Mouse (Mus musculus): ENCODE measurements around the gene Spata5. TPM values are rescaled to one million over a fixed set of nuclear protein-coding genes. Genes with fewer than 3 reads are reported as not detected.
A peak's percentile ranks its signal among the peaks of the same experiment; 100 is the strongest.

The Spata5 gene
- polyA plus RNA-seq, 2 experiments: 9.6 to 40.2 TPM

DNA sequence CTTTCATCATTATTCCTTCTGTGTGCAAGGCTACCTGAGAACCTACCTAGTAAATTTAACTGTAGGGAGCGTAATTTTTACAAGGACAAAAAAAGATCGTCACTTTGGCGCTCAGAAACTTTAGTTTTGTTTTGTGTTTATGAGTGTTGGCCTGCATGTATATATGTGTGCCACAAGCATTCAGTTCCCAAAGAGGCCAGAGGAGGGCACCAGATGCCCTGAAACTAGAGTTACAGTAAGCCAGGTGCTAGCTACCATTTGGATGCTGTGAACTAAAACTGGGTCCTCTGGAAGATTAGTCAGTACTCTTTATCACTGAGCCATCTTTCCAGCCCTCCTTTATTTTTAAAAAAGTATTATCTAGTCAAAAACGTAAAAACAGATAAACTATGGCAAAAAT lies 189.2 kb downstream of the Spata5 start:
- DNase-seq (ENCODE audit: low spot score): no peak
- H3K9me3 ChIP-seq (ENCODE audit: control insufficient read depth, low read length): no peaks in the 10 kb centered on the region
- 87% methylated on average over 4 of the region's 4 CpGs for WGBS
- H3K4me3 ChIP-seq (replicated peaks; ENCODE audit: low read length): no peak overlapping the region
- no peak overlapping the region for H3K27ac ChIP-seq (replicated peaks; ENCODE audit: low read depth, low read length)
- H3K4me1 ChIP-seq (ENCODE audit: control insufficient read depth, insufficient read depth, low read length): no peaks in the 10 kb centered on the region
- no peak for TF ChIP-seq POLR2A (IDR thresholded peaks at IDR 0.05; ENCODE audit: borderline replicate concordance, extremely low read depth, insufficient read depth, insufficient read length)
- H3K9ac ChIP-seq (ENCODE audit: low read depth, low read length, severe bottlenecking): no peak overlapping the region
- H3K27me3 ChIP-seq (ENCODE audit: control insufficient read depth, insufficient read depth, low read length): no peaks in the 10 kb centered on the region
- no peak for ATAC-seq (ENCODE audit: low FRiP score, low read depth)
- no peaks in the 10 kb centered on the region for H3K36me3 ChIP-seq (ENCODE audit: control insufficient read depth, insufficient read depth, low read length)
- no peak overlapping the region for H3K4me2 ChIP-seq (replicated peaks; ENCODE audit: low read depth, low read length, severe bottlenecking)

DNA sequence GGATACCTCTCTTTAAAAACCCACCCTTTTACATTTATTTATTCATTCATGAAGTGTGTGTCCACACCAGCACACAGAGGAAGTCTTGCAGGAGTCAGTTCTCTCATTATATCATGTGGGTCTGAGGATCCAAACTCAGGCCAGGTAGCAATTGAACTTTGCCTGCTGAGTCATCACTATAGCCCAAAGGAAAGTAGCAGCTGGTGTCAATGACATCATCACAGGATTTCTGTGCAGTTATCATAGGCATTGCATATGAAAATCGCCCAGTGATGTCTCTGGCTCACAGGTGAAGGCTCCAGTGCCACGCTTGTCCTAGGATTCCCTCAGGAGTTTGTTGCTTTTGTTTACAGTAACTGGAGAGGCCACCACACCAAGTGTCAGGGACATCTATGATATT lies 191.0 kb downstream of the Spata5 start:
- Histone ChIP-seq H3K4me1 (ENCODE audit: control insufficient read depth, insufficient read depth, low read length) (no peaks in the 10 kb centered on the region; the same call in 1 of the 2 replicates), H3K4me2 (replicated peaks; ENCODE audit: low read depth, low read length, severe bottlenecking) (no peak overlapping the region), H3K27me3 (ENCODE audit: control insufficient read depth, insufficient read depth, low read length) (no peaks in the 10 kb centered on the region), H3K36me3 (ENCODE audit: control insufficient read depth, insufficient read depth, low read length) (no peaks in the 10 kb centered on the region), H3K9ac (ENCODE audit: low read depth, low read length, severe bottlenecking) (no peak overlapping the region), H3K9me3 (ENCODE audit: control insufficient read depth, low read length) (no peaks in the 10 kb centered on the region), H3K4me3 (replicated peaks; ENCODE audit: low read length) (no peak overlapping the region), H3K27ac (replicated peaks; ENCODE audit: low read depth, low read length) (no peak overlapping the region)
- ATAC-seq (ENCODE audit: low FRiP score, low read depth) (no peak), DNase-seq (ENCODE audit: low spot score) (no peak)
- WGBS: 85% methylated on average over 2 of the region's 2 CpGs
- no peak for TF ChIP-seq POLR2A (IDR thresholded peaks at IDR 0.05; ENCODE audit: borderline replicate concordance, extremely low read depth, insufficient read depth, insufficient read length)

GRCm38 (mm10) chr3:37613722-37614121 lies 194.0 kb downstream of the Spata5 start:
- Histone ChIP-seq H3K9ac (ENCODE audit: low read depth, low read length, severe bottlenecking) (no peak overlapping the region), H3K4me2 (replicated peaks; ENCODE audit: low read depth, low read length, severe bottlenecking) (no peak overlapping the region), H3K4me3 (replicated peaks; ENCODE audit: low read length) (no peak overlapping the region), H3K27me3 (ENCODE audit: control insufficient read depth, insufficient read depth, low read length) (no peaks in the 10 kb centered on the region), H3K9me3 (ENCODE audit: control insufficient read depth, low read length) (no peaks in the 10 kb centered on the region), H3K27ac (replicated peaks; ENCODE audit: low read depth, low read length) (no peak overlapping the region), H3K4me1 (ENCODE audit: control insufficient read depth, insufficient read depth, low read length) (peaks cover 5% of the 10 kb centered on the region; the same call in 1 of the 2 replicates), H3K36me3 (ENCODE audit: control insufficient read depth, insufficient read depth, low read length) (no peaks in the 10 kb centered on the region)
- DNase-seq (ENCODE audit: low spot score) (peak; percentile 28), ATAC-seq (ENCODE audit: low FRiP score, low read depth) (no peak)
- no peak for TF ChIP-seq POLR2A (IDR thresholded peaks at IDR 0.05; ENCODE audit: borderline replicate concordance, extremely low read depth, insufficient read depth, insufficient read length)
- 60% methylated on average over 10 of the region's 10 CpGs for WGBS

GRCm38 (mm10) chr3:37614878-37615650 lies 195.4 kb downstream of the Spata5 start:
- Histone ChIP-seq H3K27ac (replicated peaks; ENCODE audit: low read depth, low read length) (no peak overlapping the region), H3K4me1 (ENCODE audit: control insufficient read depth, insufficient read depth, low read length) (peaks cover 5% of the 10 kb centered on the region; the same call in 1 of the 2 replicates), H3K4me2 (replicated peaks; ENCODE audit: low read depth, low read length, severe bottlenecking) (no peak overlapping the region), H3K27me3 (ENCODE audit: control insufficient read depth, insufficient read depth, low read length) (no peaks in the 10 kb centered on the region), H3K4me3 (replicated peaks; ENCODE audit: low read length) (no peak overlapping the region), H3K9me3 (ENCODE audit: control insufficient read depth, low read length) (no peaks in the 10 kb centered on the region), H3K36me3 (ENCODE audit: control insufficient read depth, insufficient read depth, low read length) (no peaks in the 10 kb centered on the region), H3K9ac (ENCODE audit: low read depth, low read length, severe bottlenecking) (no peak overlapping the region)
- ATAC-seq (ENCODE audit: low FRiP score, low read depth): no peak
- DNase-seq (ENCODE audit: low spot score): no peak
- TF ChIP-seq POLR2A (IDR thresholded peaks at IDR 0.05; ENCODE audit: borderline replicate concordance, extremely low read depth, insufficient read depth, insufficient read length): no peak
- 79% methylated on average over 10 of the region's 10 CpGs for WGBS

DNA sequence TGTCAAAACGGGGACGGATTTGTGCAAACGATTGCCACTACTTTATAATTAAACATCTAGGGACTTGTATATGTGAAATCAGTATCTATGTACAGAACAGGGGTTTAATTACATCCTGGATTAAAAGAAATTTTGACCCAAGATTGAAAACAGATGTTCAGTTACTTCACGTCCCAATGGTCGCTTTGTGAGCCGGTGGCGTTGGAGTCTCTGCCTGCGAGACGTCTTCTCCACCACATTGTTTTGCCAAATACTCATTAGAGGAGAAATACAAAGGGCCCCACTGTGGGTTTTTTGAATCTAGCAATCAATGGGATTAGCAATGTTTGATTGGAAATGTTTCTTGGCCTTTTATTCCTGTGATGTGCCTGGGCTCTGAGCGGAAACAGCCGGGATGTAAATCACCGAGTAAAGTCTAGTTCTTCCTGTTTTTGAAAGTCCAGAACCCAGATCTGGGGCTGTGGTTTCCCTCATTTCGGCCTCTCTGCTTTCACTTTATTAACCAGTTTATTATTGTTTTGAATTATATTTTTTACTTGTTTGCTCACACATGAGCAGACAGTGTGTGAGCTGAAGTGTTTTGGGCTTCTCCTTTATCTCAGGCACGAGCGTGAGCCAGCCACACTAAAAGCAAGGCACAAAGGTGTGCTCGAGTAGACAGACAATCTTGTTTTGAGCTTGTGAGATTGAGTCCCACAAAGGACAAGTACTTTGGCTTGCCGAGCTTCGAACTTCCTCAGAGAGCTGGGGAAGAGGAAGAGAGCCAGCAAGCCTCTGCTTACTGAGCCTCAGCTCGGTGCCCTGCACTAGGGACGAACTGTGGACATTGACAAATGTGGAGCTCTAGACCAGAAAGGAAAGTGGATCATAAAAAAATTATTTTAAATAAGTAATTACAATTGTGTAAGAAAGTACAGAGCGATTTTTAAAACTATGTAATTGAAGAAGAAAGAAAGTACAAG lies 197.2 kb downstream of the Spata5 start:
- no peak overlapping the region for H3K4me2 ChIP-seq (replicated peaks; ENCODE audit: low read depth, low read length, severe bottlenecking)
- no peak overlapping the region for H3K9ac ChIP-seq (ENCODE audit: low read depth, low read length, severe bottlenecking)
- no peak overlapping the region for H3K4me3 ChIP-seq (replicated peaks; ENCODE audit: low read length)
- H3K27ac ChIP-seq (replicated peaks; ENCODE audit: low read depth, low read length): no peak overlapping the region
- no peaks in the 10 kb centered on the region for H3K36me3 ChIP-seq (ENCODE audit: control insufficient read depth, insufficient read depth, low read length)
- peaks cover 5% of the 10 kb centered on the region; the same call in 1 of the 2 replicates for H3K4me1 ChIP-seq (ENCODE audit: control insufficient read depth, insufficient read depth, low read length)
- DNase-seq (ENCODE audit: low spot score): no peak
- H3K9me3 ChIP-seq (ENCODE audit: control insufficient read depth, low read length): no peaks in the 10 kb centered on the region
- no peak for ATAC-seq (ENCODE audit: low FRiP score, low read depth)
- H3K27me3 ChIP-seq (ENCODE audit: control insufficient read depth, insufficient read depth, low read length): no peaks in the 10 kb centered on the region
- 42% methylated on average over 21 of the region's 21 CpGs for WGBS
- TF ChIP-seq POLR2A (IDR thresholded peaks at IDR 0.05; ENCODE audit: borderline replicate concordance, extremely low read depth, insufficient read depth, insufficient read length): no peak

Other genes starting within 250 kb of the Spata5 start
- not detected in 2 replicates for gene Il21, start 187.3 kb upstream of the Spata5 start, polyA plus RNA-seq (2012; rRNA removed)
- gene Il21, start 187.3 kb upstream of the Spata5 start, polyA plus RNA-seq (2014; fragmentation: Nextera tagmentation; extraction: Ambion mirVana): not detected in 2 replicates
- gene Bbs12, start 107.3 kb upstream of the Spata5 start, polyA plus RNA-seq (2012; rRNA removed): 7.5 and 7.8 TPM in 2 replicates
- gene Bbs12, start 107.3 kb upstream of the Spata5 start, polyA plus RNA-seq (2014; fragmentation: Nextera tagmentation; extraction: Ambion mirVana): 7.4 and 10.6 TPM in 2 replicates
- 1.8 and 3.4 TPM in 2 replicates for gene Cetn4, start 107.2 kb upstream of the Spata5 start, polyA plus RNA-seq (2012; rRNA removed)
- 1.8 and 2.6 TPM in 2 replicates for gene Cetn4, start 107.2 kb upstream of the Spata5 start, polyA plus RNA-seq (2014; fragmentation: Nextera tagmentation; extraction: Ambion mirVana)
- 12.7 and 12.9 TPM in 2 replicates for gene Fgf2, start 71.5 kb upstream of the Spata5 start, polyA plus RNA-seq (2012; rRNA removed)
- 10.5 and 10.8 TPM in 2 replicates for gene Fgf2, start 71.5 kb upstream of the Spata5 start, polyA plus RNA-seq (2014; fragmentation: Nextera tagmentation; extraction: Ambion mirVana)
- 7.2 and 8.9 TPM in 2 replicates for gene Nudt6, start 315 bp downstream of the Spata5 start, polyA plus RNA-seq (2012; rRNA removed)
- gene Nudt6, start 315 bp downstream of the Spata5 start, polyA plus RNA-seq (2014; fragmentation: Nextera tagmentation; extraction: Ambion mirVana): 5.0 and 5.9 TPM in 2 replicates
- 57.1 and 74.0 TPM in 2 replicates for gene Spry1, start 220.1 kb downstream of the Spata5 start, polyA plus RNA-seq (2012; rRNA removed)
- gene Spry1, start 220.1 kb downstream of the Spata5 start, polyA plus RNA-seq (2014; fragmentation: Nextera tagmentation; extraction: Ambion mirVana): 23.6 and 23.8 TPM in 2 replicates